Mouse (Mus musculus): ENCODE measurements at regions not wholly inside any gene's neighbourhood (a gene's known extent, or its start where the extent isn't known, plus 50 kb on each side); places are given as distances from the start of the nearest gene placed in this dataset.

- TF ChIP-seq POLR2A (IDR thresholded peaks at IDR 0.05; ENCODE audit: control insufficient read depth in 1 of 2, insufficient read depth in 1 of 2, low read depth in 1 of 2, low read length in 2 of 2, poor library complexity in 1 of 2) (no peak), ZMIZ1 (IDR thresholded peaks at IDR 0.05; ENCODE audit: low read depth, low read length) (no peak), CTCF (IDR thresholded peaks at IDR 0.05 in 2 of 3, conservative IDR thresholded peaks at IDR 0.05 in 1 of 3; ENCODE audit: control insufficient read depth in 1 of 3, insufficient read depth in 1 of 3, low read depth in 2 of 3, low read length in 3 of 3, poor library complexity in 1 of 3, severe bottlenecking in 1 of 3) (no peak), EP300 (IDR thresholded peaks at IDR 0.05; ENCODE audit: low read depth in 1 of 2, low read length in 2 of 2) (no peak), TBP (IDR thresholded peaks at IDR 0.05; ENCODE audit: low read depth, low read length) (no peak), RAD21 (IDR thresholded peaks at IDR 0.05; ENCODE audit: low read depth, low read length) (no peak), SIN3A (IDR thresholded peaks at IDR 0.05; ENCODE audit: low read length) (no peak), RCOR1 (IDR thresholded peaks at IDR 0.05; ENCODE audit: low read depth, low read length) (no peak), ZKSCAN1 (IDR thresholded peaks at IDR 0.05; ENCODE audit: low read depth, low read length) (no peak), E2F4 (IDR thresholded peaks at IDR 0.05; ENCODE audit: borderline replicate concordance, low read depth, low read length) (no peak), KAT2A (conservative IDR thresholded peaks at IDR 0.05; ENCODE audit: low read depth, low read length) (no peak), USF1 (IDR thresholded peaks at IDR 0.05; ENCODE audit: low read depth, low read length) (no peak)
Measured at GRCm38 (mm10) chr14:24754753-24755152, 267.8 kb downstream of the Rps24 start.
